Mouse (Mus musculus) adrenal gland, postnatal 4 days (tissue): ENCODE data around the gene Fndc3a. TPM values are rescaled to one million over a fixed set of nuclear protein-coding genes. Genes with fewer than 3 reads are reported as not detected.

Experiments used
- DNase-seq, 2 experiments: peaks; one replicate each; pipeline ENCODE4 v3.0.0; 2021 to 2022; ENCODE audit warnings: low spot score in 2 of 2, mixed read lengths in 2 of 2
- total RNA-seq, 2 experiments: library from RNA; stranded (reverse); gene quantifications; 2 replicates each; pipeline ENCODE4 v1.2.3; 2021

The Fndc3a gene
- total RNA-seq, 2 experiments from 2014 or later, result 55.7 to 61.7 TPM

- no peak for DNase-seq
Measured at GRCm38 (mm10) chr14:72555846-72556245, 154.0 kb downstream of the Fndc3a start.

GRCm38 (mm10) chr14:72536392-72537017 is 173.3 kb downstream of the Fndc3a start:
- DNase-seq, result no peak

- no peak for DNase-seq
Measured at GRCm38 (mm10) chr14:72533862-72534261, 175.9 kb downstream of the Fndc3a start.

GRCm38 (mm10) chr14:72532028-72532917 is 177.5 kb downstream of the Fndc3a start:
- DNase-seq, result no peak

GRCm38 (mm10) chr14:72527126-72527525 is 182.7 kb downstream of the Fndc3a start:
- DNase-seq, result no peak

GRCm38 (mm10) chr14:72519561-72519960 is 190.2 kb downstream of the Fndc3a start:
- DNase-seq, result no peak

GRCm38 (mm10) chr14:72518786-72519185 is 191.0 kb downstream of the Fndc3a start:
- no peak for DNase-seq

GRCm38 (mm10) chr14:72516376-72516775 is 193.4 kb downstream of the Fndc3a start:
- DNase-seq, result no peak

GRCm38 (mm10) chr14:72506723-72507420 is 202.9 kb downstream of the Fndc3a start:
- no peak for DNase-seq

GRCm38 (mm10) chr14:72506018-72506722 is 203.6 kb downstream of the Fndc3a start:
- no peak for DNase-seq

- no peak for DNase-seq
Measured at GRCm38 (mm10) chr14:72504985-72505384, 204.8 kb downstream of the Fndc3a start.

- no peak for DNase-seq
Measured at GRCm38 (mm10) chr14:72503241-72503640, 206.6 kb downstream of the Fndc3a start.

GRCm38 (mm10) chr14:72493775-72494174 is 216.0 kb downstream of the Fndc3a start:
- no peak for DNase-seq

GRCm38 (mm10) chr14:72491738-72492137 is 218.1 kb downstream of the Fndc3a start, which contains the start of gene Gm9195:
Gene Gm9195, minus strand, starts transcription at chr14:72491838.
- DNase-seq, result no peak

- DNase-seq, result no peak
Measured at GRCm38 (mm10) chr14:72490367-72490766, 219.4 kb downstream of the Fndc3a start.

Other genes starting within 250 kb of the Fndc3a start
- not detected for gene Gm9195, start 218.2 kb downstream of the Fndc3a start, total RNA-seq